Mouse (Mus musculus) urinary bladder, postnatal 36 days (tissue): Measurements from ENCODE around the gene Serinc3.
A peak's percentile ranks its signal among the peaks of the same experiment; 100 is the strongest.
"Not testable (repeated sequence)": the region's sequence is repeated elsewhere in the genome, so short reads cannot be mapped to it uniquely, and the experiment has no call there.

ENCODE experiments used
- DNase-seq, 2 experiments: peaks; one replicate each; pipeline ENCODE4 v3.0.0; 2022; ENCODE audit warnings: low spot score in 2 of 2, mixed read lengths in 1 of 2

The Serinc3 gene

DNA sequence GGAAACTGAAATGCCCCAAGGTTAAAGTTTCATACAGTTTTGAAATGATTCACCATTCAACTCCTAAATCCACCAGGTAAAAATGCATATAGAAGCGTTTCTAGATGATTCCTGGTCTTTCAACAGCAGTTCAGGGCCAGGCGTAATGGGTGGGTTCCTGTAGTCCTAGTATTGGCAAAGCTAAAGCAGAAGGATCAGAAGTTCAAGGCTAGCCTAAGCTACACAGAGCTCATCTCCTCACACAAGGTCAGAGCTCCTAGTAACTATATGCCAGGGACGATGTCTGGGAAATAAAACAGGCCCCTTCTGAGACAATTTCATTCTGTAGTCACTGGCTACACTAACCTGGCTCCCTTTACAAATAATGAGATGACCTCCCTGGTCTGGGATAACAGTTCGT, 13.7 kb downstream of the Serinc3 start:
- DNase-seq, result no peak

- DNase-seq, result not testable (repeated sequence)
Observed at GRCm38 (mm10) chr2:163621401-163621800, 23.5 kb downstream of the Serinc3 start.

DNA sequence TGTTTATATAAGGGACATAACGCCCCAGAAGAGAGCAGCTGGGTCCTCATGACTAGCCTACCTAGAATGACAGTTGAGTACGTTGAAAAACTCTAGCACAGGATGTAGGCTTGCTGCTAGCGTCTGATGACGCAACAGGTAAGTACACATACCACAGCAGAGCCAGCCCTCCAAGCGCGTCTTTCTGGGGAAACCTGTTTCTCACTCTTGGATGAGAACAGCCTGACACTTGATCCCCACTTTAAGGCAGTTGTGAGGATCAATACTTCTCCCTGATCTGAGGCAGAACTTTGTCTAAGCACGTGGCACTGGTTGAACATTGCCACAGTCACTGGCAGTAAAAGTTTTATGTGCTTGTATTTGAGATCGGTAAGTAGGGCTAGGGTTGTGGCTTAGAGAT, 24.5 kb downstream of the Serinc3 start:
- DNase-seq, result peak in 1 of 2 experiments; percentile 33

- no peak for DNase-seq
Observed at GRCm38 (mm10) chr2:163617874-163618273, 27.1 kb downstream of the Serinc3 start.

GRCm38 (mm10) chr2:163617232-163617863, 27.6 kb downstream of the Serinc3 start:
- no peak for DNase-seq

DNA sequence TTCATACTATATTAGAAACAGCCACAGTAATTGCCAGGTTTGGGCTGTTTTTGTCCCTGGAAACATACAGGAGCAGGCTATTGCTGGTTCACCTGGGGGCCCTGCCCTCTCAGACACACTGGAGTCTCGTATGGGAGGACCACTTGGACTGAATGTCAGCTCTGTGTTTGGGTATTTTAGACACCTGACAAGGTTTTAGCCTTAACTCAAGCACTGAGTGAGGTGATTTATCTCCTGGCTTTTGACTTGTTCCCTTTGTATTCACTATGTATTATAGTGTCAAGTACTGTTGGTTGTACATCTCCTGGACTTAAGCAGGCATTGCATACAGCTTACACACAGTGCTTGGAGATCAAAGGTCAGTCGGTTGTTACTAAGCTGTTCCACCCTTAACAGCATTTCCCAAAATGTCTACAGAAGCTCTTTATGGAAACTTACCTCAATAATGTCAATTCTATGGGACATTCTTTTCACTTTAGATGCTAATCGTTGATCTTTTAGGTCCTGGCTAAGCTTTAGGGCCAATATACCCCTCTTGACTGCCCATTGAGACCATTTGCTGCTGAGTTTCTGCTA, 28.2 kb downstream of the Serinc3 start:
- DNase-seq, result no peak

- DNase-seq, result no peak
Observed at GRCm38 (mm10) chr2:163615906-163616651, 28.9 kb downstream of the Serinc3 start.

- DNase-seq, result no peak
Observed at GRCm38 (mm10) chr2:163615401-163615800, 29.5 kb downstream of the Serinc3 start.

- no peak for DNase-seq
Observed at GRCm38 (mm10) chr2:163613990-163614389, 30.9 kb downstream of the Serinc3 start.

DNA sequence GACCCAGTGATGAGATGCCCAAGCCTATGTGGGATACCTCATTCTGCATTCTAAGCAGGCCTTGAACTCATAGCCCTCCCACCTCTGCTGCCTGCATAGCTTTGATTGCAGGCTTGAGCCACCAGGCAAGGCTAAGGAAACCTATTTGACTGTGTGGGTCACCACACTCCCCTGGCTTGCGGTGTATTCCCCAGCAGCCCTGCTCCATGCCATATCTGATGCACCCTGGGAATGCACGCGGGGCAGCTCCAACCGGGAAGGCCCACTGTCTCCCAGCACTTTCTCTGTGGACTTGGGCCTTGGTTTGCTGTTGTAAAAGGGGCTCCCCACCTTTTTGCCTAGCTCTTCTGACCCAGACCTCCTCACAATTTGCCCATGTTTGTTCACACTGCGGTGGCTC, 31.7 kb downstream of the Serinc3 start:
- DNase-seq, result no peak

GRCm38 (mm10) chr2:163611176-163611575, 33.8 kb downstream of the Serinc3 start:
- DNase-seq, result peak; percentile 45 to 59

DNA sequence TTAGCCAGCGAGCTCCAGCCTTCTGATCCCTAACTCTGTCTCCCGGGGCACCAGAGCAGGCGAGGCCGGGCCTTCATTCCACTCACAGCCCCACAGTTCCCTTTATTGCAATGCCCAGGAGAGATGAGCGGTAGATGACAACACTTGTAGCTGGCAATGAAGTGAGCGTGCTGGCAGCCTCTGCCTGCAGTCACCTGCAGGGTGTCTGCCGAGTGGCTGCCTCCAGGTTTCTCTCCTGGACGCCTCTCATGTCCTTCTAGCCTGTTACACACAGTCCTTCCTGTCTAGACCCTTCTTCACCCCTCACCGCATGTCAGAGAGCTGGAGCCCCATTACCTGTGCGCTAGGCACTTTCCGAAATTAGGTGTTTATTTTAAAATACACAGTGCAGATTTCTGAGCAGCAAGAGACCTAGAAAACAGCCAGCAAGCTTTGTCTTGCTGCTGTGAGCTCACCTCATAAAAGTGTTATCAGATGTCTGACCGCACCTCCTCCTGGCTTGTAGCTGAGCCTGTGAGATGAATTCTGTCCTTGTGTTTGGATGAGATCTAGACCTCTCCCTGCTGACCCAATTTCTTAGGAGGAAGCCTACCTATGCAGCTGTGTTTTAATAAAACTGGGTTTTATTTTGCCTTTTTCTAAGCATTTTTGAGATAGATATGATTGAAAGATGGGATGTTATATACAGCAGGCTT, 35.5 kb downstream of the Serinc3 start:
- DNase-seq, result no peak

- no peak for DNase-seq
Observed at GRCm38 (mm10) chr2:163608008-163608407, 36.9 kb downstream of the Serinc3 start.

- DNase-seq, result no peak
Observed at GRCm38 (mm10) chr2:163606161-163606560, 38.8 kb downstream of the Serinc3 start.

- DNase-seq, result peak; percentile 77 to 87
Observed at GRCm38 (mm10) chr2:163602101-163602971, 42.6 kb downstream of the Serinc3 start, which contains the start of gene Ttpal. Ttpal (plus strand) TSS chr2:163602314.

DNA sequence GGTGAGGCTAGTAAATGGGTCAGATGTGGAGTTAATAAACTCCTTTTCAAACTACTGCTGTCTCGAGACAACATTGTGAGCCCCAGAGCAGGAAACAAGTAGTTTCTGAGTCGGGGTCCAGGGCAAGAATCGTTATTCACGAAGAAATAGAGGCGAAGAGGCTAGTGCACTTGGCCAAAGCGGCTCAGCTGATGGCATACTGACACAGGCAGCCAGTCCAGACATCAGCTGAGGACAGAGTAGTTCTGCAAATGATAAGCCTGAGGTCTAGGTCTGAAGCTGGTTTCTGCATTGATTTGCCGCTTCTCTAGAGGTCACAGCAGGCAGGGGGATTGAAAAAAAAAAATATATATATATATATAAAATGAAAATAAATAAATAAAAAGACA, 43.2 kb downstream of the Serinc3 start:
- DNase-seq, result no peak

- no peak for DNase-seq
Observed at GRCm38 (mm10) chr2:163601066-163601465, 43.9 kb downstream of the Serinc3 start.

DNA sequence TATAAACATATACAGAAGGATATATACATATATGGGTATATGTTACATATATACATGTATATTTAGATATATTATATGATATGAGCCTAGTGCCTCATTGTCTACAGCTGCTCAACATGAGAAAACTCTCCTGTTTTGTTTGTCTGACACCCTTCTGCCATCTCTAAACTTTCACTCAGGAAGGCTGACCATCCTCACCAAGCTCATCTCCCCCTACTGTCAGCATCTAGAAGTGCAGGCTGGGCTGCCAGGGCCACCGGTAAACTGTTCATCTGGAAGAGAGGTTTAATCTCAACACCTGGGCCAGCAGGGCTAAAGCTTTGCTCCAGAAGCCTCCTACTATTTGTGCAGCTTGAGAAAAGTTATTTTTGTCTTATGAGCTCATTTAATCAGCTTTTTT, 45.7 kb downstream of the Serinc3 start:
- DNase-seq, result peak; percentile 49 to 62

DNA sequence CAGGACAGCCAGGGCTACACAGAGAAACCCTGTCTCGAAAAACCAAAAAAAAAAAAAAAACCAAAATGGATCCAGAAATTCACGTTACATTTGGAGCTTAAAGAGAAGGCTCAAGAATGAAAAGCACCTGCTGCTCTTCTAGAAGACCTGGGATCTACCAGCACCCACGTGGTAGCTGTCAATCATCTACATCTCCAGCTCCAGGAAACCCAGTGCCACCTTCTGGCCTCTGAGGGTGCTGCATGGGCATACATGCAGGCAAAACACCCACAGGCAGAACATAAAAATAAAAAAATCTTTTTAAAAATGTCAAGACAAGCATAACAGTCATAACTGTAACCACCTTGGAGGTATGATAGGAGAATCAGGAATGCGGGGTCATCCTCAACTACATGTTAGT, 47.3 kb downstream of the Serinc3 start:
- peak in 1 of 2 experiments; percentile 56 for DNase-seq

DNA sequence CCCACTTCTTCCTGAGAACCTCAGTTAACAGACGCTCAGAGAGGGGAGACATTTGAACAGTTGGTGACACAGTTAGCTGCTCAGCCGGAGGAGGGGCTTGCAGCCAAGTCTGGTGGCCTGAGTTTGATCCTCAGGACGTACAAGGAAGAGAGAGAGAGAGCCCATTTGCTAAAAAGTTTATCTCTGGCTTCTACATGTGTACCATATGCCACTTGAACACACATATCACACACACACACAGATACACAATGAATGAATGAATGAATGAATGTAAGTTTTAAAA, 48.1 kb downstream of the Serinc3 start:
- no peak for DNase-seq

DNA sequence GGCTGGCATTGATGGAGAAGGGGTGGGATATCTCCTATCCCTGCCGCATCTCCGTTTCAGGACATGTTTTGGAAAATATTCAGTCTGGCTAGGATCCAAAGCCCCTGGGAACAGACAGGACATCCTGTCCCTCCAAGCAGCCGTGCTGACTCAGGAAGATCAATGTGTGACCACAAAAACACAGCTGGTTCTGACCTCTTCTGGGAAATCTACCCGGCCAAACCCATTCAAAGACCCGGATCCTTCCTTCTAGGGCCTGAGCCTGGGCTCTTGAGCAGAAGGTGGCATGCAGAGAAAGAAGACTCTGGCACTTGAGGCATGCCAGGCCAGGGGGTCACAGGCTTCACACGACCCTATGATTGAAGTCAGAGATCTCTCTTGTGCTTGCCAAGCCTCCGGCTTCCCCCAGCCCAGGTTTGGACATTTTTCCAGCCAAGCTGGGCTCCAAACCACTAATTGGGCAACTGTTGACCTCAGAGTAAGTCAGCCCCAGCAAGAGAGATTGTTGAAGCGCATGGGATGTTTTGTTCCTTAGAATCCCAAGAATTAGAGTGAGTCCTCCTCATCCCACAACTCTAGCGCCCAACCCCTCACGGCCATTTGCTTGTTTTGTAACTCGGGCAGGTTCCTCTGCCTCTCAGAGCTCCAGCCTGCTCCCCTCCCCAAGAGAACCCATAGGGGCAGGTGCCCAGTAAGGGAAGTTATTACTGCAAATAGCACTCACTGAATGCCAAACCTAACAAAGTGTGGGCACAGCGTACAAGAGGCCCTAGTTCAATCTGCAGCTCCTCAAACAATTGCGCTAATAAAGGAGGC, 48.7 kb downstream of the Serinc3 start:
- DNase-seq, result peak in 1 of 2 experiments; percentile 59
